Mouse (Mus musculus): ENCODE data around the gene Yif1a. TPM values are rescaled to one million over a fixed set of nuclear protein-coding genes. Genes with fewer than 3 reads are reported as not detected.

The Yif1a gene
- polyA plus RNA-seq, 1 experiment: 115 TPM

GRCm38 (mm10) chr19:5058801-5059771 lies 29.3 kb upstream of the Yif1a start:
- Histone ChIP-seq H3K4me3 (no peak overlapping the region), H3K79me2 (ENCODE audit: control insufficient read depth, insufficient read depth) (peaks cover 4% of the 10 kb centered on the region), H3K4me2 (ENCODE audit: low read depth) (peak overlapping the region; percentile 45), H3K27me3 (ENCODE audit: control insufficient read depth, insufficient read depth, insufficient read length) (no peaks in the 10 kb centered on the region), H3ac (ENCODE audit: control insufficient read depth, insufficient read length) (no peak overlapping the region), H3K36me3 (ENCODE audit: control insufficient read depth, insufficient read depth) (peaks cover 24% of the 10 kb centered on the region)
- no peak for TF ChIP-seq TCF12 (IDR thresholded peaks at IDR 0.05; ENCODE audit: insufficient read depth, poor library complexity, severe bottlenecking)
- peak; percentile 82 for TF ChIP-seq POLR2AphosphoS2 (IDR thresholded peaks at IDR 0.05; ENCODE audit: insufficient read length, low read depth)
- TF ChIP-seq SRF (IDR thresholded peaks at IDR 0.05; ENCODE audit: control insufficient read depth, insufficient read length, low read depth): no peak
- peak; percentile 43 for TF ChIP-seq POLR2A (IDR thresholded peaks at IDR 0.05; ENCODE audit: insufficient read length, low read depth)
- TF ChIP-seq TCF3 (IDR thresholded peaks at IDR 0.05; ENCODE audit: insufficient read length, low read depth): no peak
- TF ChIP-seq MYOG (IDR thresholded peaks at IDR 0.05; ENCODE audit: control insufficient read depth in 1 of 3, insufficient read depth in 1 of 3, insufficient read length in 2 of 3, low read depth in 2 of 3): no peak
- TF ChIP-seq USF1 (IDR thresholded peaks at IDR 0.05; ENCODE audit: low read depth): no peak
- TF ChIP-seq MAX (IDR thresholded peaks at IDR 0.05; ENCODE audit: low read depth): no peak
- no peak for TF ChIP-seq MYOD1 (IDR thresholded peaks at IDR 0.05; ENCODE audit: control insufficient read depth in 1 of 3, insufficient read length in 2 of 3, low read depth in 2 of 3)

GRCm38 (mm10) chr19:5060365-5061330 lies 27.7 kb upstream of the Yif1a start:
- no peaks in the 10 kb centered on the region for H3K27me3 ChIP-seq (ENCODE audit: control insufficient read depth, insufficient read depth, insufficient read length)
- peak; percentile 71 for TF ChIP-seq POLR2A (IDR thresholded peaks at IDR 0.05; ENCODE audit: insufficient read length, low read depth)
- no peak for TF ChIP-seq SRF (IDR thresholded peaks at IDR 0.05; ENCODE audit: control insufficient read depth, insufficient read length, low read depth)
- TF ChIP-seq POLR2AphosphoS2 (IDR thresholded peaks at IDR 0.05; ENCODE audit: insufficient read length, low read depth): peak; percentile 90
- no peak for TF ChIP-seq MAX (IDR thresholded peaks at IDR 0.05; ENCODE audit: low read depth)
- H3ac ChIP-seq (ENCODE audit: control insufficient read depth, insufficient read length): no peak overlapping the region
- peaks cover 9% of the 10 kb centered on the region for H3K36me3 ChIP-seq (ENCODE audit: control insufficient read depth, insufficient read depth)
- no peak overlapping the region for H3K4me3 ChIP-seq
- peak overlapping the region; percentile 72 for H3K4me2 ChIP-seq (ENCODE audit: low read depth)
- H3K79me2 ChIP-seq (ENCODE audit: control insufficient read depth, insufficient read depth): no peaks in the 10 kb centered on the region

GRCm38 (mm10) chr19:5062041-5062440 lies 26.3 kb upstream of the Yif1a start:
- H3ac ChIP-seq (ENCODE audit: control insufficient read depth, insufficient read length): no peak overlapping the region
- TF ChIP-seq MYOD1 (IDR thresholded peaks at IDR 0.05; ENCODE audit: control insufficient read depth in 1 of 3, insufficient read length in 2 of 3, low read depth in 2 of 3) (no peak), SRF (IDR thresholded peaks at IDR 0.05; ENCODE audit: control insufficient read depth, insufficient read length, low read depth) (no peak), TCF12 (IDR thresholded peaks at IDR 0.05; ENCODE audit: insufficient read depth, poor library complexity, severe bottlenecking) (no peak), POLR2A (IDR thresholded peaks at IDR 0.05; ENCODE audit: insufficient read length, low read depth) (no peak), POLR2AphosphoS2 (IDR thresholded peaks at IDR 0.05; ENCODE audit: insufficient read length, low read depth) (no peak), REST (IDR thresholded peaks at IDR 0.05; ENCODE audit: insufficient read depth, insufficient read length) (no peak), USF1 (IDR thresholded peaks at IDR 0.05; ENCODE audit: low read depth) (no peak), CEBPB (IDR thresholded peaks at IDR 0.05; ENCODE audit: insufficient read depth, poor library complexity, severe bottlenecking) (no peak), MAX (IDR thresholded peaks at IDR 0.05; ENCODE audit: low read depth) (no peak), TCF3 (IDR thresholded peaks at IDR 0.05; ENCODE audit: insufficient read length, low read depth) (no peak), MYOG (IDR thresholded peaks at IDR 0.05; ENCODE audit: control insufficient read depth in 1 of 3, insufficient read depth in 1 of 3, insufficient read length in 2 of 3, low read depth in 2 of 3) (no peak), E2F4 (IDR thresholded peaks at IDR 0.05; ENCODE audit: insufficient read depth) (no peak)
- peak overlapping the region; percentile 72 for H3K4me2 ChIP-seq (ENCODE audit: low read depth)
- H3K27me3 ChIP-seq (ENCODE audit: control insufficient read depth, insufficient read depth, insufficient read length): no peaks in the 10 kb centered on the region
- H3K79me2 ChIP-seq (ENCODE audit: control insufficient read depth, insufficient read depth): no peaks in the 10 kb centered on the region
- no peak overlapping the region for H3K4me3 ChIP-seq
- no peaks in the 10 kb centered on the region for H3K36me3 ChIP-seq (ENCODE audit: control insufficient read depth, insufficient read depth)

GRCm38 (mm10) chr19:5062446-5062845 lies 25.9 kb upstream of the Yif1a start:
- Histone ChIP-seq H3K79me2 (ENCODE audit: control insufficient read depth, insufficient read depth) (no peaks in the 10 kb centered on the region), H3K4me3 (no peak overlapping the region), H3K27me3 (ENCODE audit: control insufficient read depth, insufficient read depth, insufficient read length) (no peaks in the 10 kb centered on the region), H3ac (ENCODE audit: control insufficient read depth, insufficient read length) (no peak overlapping the region), H3K36me3 (ENCODE audit: control insufficient read depth, insufficient read depth) (no peaks in the 10 kb centered on the region), H3K4me2 (ENCODE audit: low read depth) (peak overlapping the region; percentile 72)
- TF ChIP-seq MAX (IDR thresholded peaks at IDR 0.05; ENCODE audit: low read depth): no peak
- TF ChIP-seq REST (IDR thresholded peaks at IDR 0.05; ENCODE audit: insufficient read depth, insufficient read length): no peak
- TF ChIP-seq SRF (IDR thresholded peaks at IDR 0.05; ENCODE audit: control insufficient read depth, insufficient read length, low read depth): no peak
- peak; percentile 34 for TF ChIP-seq POLR2A (IDR thresholded peaks at IDR 0.05; ENCODE audit: insufficient read length, low read depth)
- no peak for TF ChIP-seq E2F4 (IDR thresholded peaks at IDR 0.05; ENCODE audit: insufficient read depth)
- TF ChIP-seq CEBPB (IDR thresholded peaks at IDR 0.05; ENCODE audit: insufficient read depth, poor library complexity, severe bottlenecking): peak; percentile 38; the same call in 1 of the 2 replicates
- TF ChIP-seq MYOG (IDR thresholded peaks at IDR 0.05; ENCODE audit: control insufficient read depth in 1 of 3, insufficient read depth in 1 of 3, insufficient read length in 2 of 3, low read depth in 2 of 3): no peak
- TF ChIP-seq TCF12 (IDR thresholded peaks at IDR 0.05; ENCODE audit: insufficient read depth, poor library complexity, severe bottlenecking): no peak
- peak; percentile 53 for TF ChIP-seq POLR2AphosphoS2 (IDR thresholded peaks at IDR 0.05; ENCODE audit: insufficient read length, low read depth)
